Mouse (Mus musculus) myocyte (in vitro differentiated cells): ENCODE measurements at regions not wholly inside any gene's neighbourhood (a gene's known extent, or its start where the extent isn't known, plus 50 kb on each side); places are given as distances from the start of the nearest gene placed in this dataset.

Experiments used
- H3K27me3 ChIP-seq: one replicate; pipeline ENCODE4 v1.6.1; 2011; ENCODE audit not compliant: control insufficient read depth, insufficient read depth, insufficient read length
- H3K36me3 ChIP-seq: one replicate; pipeline ENCODE4 v1.6.1; 2011; ENCODE audit not compliant: control insufficient read depth, insufficient read depth
- H3K4me2 ChIP-seq: one replicate; pipeline ENCODE4 v1.6.1; 2011; ENCODE audit warnings: low read depth, control low read depth
- H3K4me3 ChIP-seq: one replicate; pipeline ENCODE4 v1.5.1; 2011; ENCODE audit warnings: mild to moderate bottlenecking, control low read depth, moderate library complexity
- H3K79me2 ChIP-seq: one replicate; pipeline ENCODE4 v1.6.1; 2011; ENCODE audit not compliant: control insufficient read depth, insufficient read depth
- H3ac ChIP-seq: one replicate; pipeline ENCODE4 v1.6.1; 2011; ENCODE audit not compliant: control insufficient read depth, insufficient read length
- CEBPB ChIP-seq: IDR thresholded peaks from 2 replicates; pipeline ENCODE4 v1.6.1; 2011; ENCODE audit warnings: mild to moderate bottlenecking, moderate library complexity; ENCODE audit not compliant: poor library complexity, insufficient read depth, severe bottlenecking
- E2F4 ChIP-seq: IDR thresholded peaks from one replicate; pipeline ENCODE4 v1.6.1; 2011; ENCODE audit warnings: mild to moderate bottlenecking, control low read depth, moderate library complexity; ENCODE audit not compliant: insufficient read depth
- MAX ChIP-seq: IDR thresholded peaks from one replicate; pipeline ENCODE4 v1.6.1; 2011; ENCODE audit warnings: low read depth, mild to moderate bottlenecking, control low read depth
- MYOD1 ChIP-seq, 3 experiments: IDR thresholded peaks; one replicate each; pipeline ENCODE4 v1.6.1; 2011; ENCODE audit warnings: control low read depth in 2 of 3, low read depth in 2 of 3, mild to moderate bottlenecking in 2 of 3, moderate library complexity in 1 of 3; ENCODE audit not compliant: insufficient read length in 2 of 3, control insufficient read depth in 1 of 3
- MYOG ChIP-seq, 3 experiments: IDR thresholded peaks; one replicate each; pipeline ENCODE4 v1.6.1; 2011; ENCODE audit warnings: control low read depth in 2 of 3, low read depth in 2 of 3, mild to moderate bottlenecking in 2 of 3; ENCODE audit not compliant: insufficient read length in 2 of 3, control insufficient read depth in 1 of 3, insufficient read depth in 1 of 3
- POLR2A ChIP-seq: IDR thresholded peaks from one replicate; pipeline ENCODE4 v1.6.1; 2011; ENCODE audit warnings: low read depth, mild to moderate bottlenecking, control low read depth, moderate library complexity; ENCODE audit not compliant: insufficient read length
- POLR2AphosphoS2 ChIP-seq: IDR thresholded peaks from one replicate; pipeline ENCODE4 v1.6.1; 2011; ENCODE audit warnings: low read depth, control low read depth; ENCODE audit not compliant: insufficient read length
- REST ChIP-seq: IDR thresholded peaks from one replicate; pipeline ENCODE4 v1.6.1; 2011; ENCODE audit warnings: mild to moderate bottlenecking, control low read depth, moderate library complexity; ENCODE audit not compliant: insufficient read depth, insufficient read length
- SRF ChIP-seq: IDR thresholded peaks from one replicate; pipeline ENCODE4 v1.6.1; 2011; ENCODE audit warnings: low read depth; ENCODE audit not compliant: control insufficient read depth, insufficient read length
- TCF12 ChIP-seq: IDR thresholded peaks from one replicate; pipeline ENCODE4 v1.6.1; 2011; ENCODE audit warnings: mild to moderate bottlenecking, control low read depth; ENCODE audit not compliant: poor library complexity, insufficient read depth, severe bottlenecking
- TCF3 ChIP-seq: IDR thresholded peaks from one replicate; pipeline ENCODE4 v1.6.1; 2011; ENCODE audit warnings: low read depth, control low read depth; ENCODE audit not compliant: insufficient read length
- USF1 ChIP-seq: IDR thresholded peaks from one replicate; pipeline ENCODE4 v1.6.1; 2011; ENCODE audit warnings: low read depth, mild to moderate bottlenecking, control low read depth, moderate library complexity

DNA sequence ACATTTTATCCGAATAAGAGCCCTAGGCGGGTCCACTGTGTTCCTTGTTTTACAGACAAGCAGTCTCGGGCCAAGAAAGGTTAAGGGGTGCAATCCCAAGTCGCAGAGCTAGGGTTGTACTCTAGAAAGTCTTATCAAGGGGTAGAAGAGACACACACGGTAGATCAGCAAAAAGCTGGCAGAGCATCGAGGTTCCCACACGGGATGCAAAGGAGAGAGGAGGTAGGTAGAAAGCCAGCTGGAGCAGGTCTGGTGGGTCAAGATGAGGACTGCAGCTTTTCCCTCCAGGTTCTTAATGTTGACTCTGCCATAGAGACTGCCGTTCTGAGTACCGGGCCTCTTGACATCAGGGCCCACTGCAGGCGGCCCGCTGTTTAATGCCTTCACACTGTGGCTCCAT, 463.3 kb downstream of the Cd83 start:
- Histone ChIP-seq H3K27me3 (no peaks in the 10 kb centered on the region), H3K4me2 (no peak overlapping the region), H3K4me3 (no peak overlapping the region), H3K79me2 (no peaks in the 10 kb centered on the region), H3ac (no peak overlapping the region), H3K36me3 (no peaks in the 10 kb centered on the region)
- no peak for TF ChIP-seq CEBPB
- TF ChIP-seq TCF12: no peak
- no peak for TF ChIP-seq MYOD1 (IDR thresholded peaks at IDR 0.05; ENCODE audit: control insufficient read depth in 1 of 3, insufficient read length in 2 of 3, low read depth in 2 of 3)
- no peak for TF ChIP-seq POLR2AphosphoS2
- TF ChIP-seq SRF: no peak
- no peak for TF ChIP-seq TCF3
- no peak for TF ChIP-seq E2F4
- no peak for TF ChIP-seq USF1
- no peak for TF ChIP-seq MYOG (IDR thresholded peaks at IDR 0.05; ENCODE audit: control insufficient read depth in 1 of 3, insufficient read depth in 1 of 3, insufficient read length in 2 of 3, low read depth in 2 of 3)
- no peak for TF ChIP-seq POLR2A
- TF ChIP-seq MAX: no peak
- no peak for TF ChIP-seq REST

DNA sequence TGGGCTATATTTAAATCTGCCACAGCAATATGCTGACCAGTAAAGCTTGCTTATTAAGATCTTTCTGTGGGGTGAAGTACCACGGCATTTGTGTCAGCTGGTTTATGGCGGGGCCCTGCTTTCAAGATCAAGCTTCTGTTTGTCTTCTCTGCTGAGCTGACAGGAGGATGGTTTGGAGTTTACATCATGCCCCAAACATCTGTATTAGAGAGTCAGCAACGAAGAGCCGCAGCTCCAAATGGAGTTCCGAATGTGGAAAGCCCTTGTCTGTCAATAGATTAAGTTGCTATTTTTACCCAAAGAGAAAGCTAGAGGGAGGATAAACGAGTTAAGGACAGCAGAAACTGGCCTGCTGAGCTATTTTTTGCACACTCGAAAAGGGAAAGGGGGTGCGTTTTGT, 463.8 kb downstream of the Cd83 start:
- no peak overlapping the region for H3ac ChIP-seq
- no peaks in the 10 kb centered on the region for H3K79me2 ChIP-seq
- H3K36me3 ChIP-seq: no peaks in the 10 kb centered on the region
- TF ChIP-seq TCF3 (no peak), MAX (no peak), SRF (no peak), POLR2AphosphoS2 (no peak), REST (no peak), POLR2A (no peak), TCF12 (no peak), CEBPB (no peak), MYOD1 (IDR thresholded peaks at IDR 0.05; ENCODE audit: control insufficient read depth in 1 of 3, insufficient read length in 2 of 3, low read depth in 2 of 3) (no peak), USF1 (no peak), E2F4 (no peak), MYOG (IDR thresholded peaks at IDR 0.05; ENCODE audit: control insufficient read depth in 1 of 3, insufficient read depth in 1 of 3, insufficient read length in 2 of 3, low read depth in 2 of 3) (no peak)
- H3K4me2 ChIP-seq: no peak overlapping the region
- no peak overlapping the region for H3K4me3 ChIP-seq
- H3K27me3 ChIP-seq: no peaks in the 10 kb centered on the region

DNA sequence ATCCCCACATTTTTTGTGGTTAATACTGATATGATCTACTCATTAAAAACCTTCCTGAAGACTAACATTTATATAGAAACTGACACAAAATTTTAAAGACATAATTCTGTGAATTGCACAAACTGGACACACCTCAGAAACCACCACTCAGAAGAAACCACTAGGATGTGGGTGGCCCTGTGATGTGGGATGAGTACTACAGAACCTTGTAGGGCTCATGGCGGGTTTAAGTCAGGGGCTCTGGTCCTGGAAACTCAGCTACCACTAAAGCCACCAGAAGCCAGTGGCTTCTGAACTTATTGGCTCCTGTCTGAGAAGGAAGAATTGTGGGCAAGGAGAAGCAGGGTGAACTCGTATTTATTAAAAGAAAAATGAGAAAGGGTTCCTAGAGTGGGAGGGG, 464.5 kb downstream of the Cd83 start:
- Histone ChIP-seq H3K4me3 (no peak overlapping the region), H3K4me2 (no peak overlapping the region), H3ac (no peak overlapping the region), H3K79me2 (no peaks in the 10 kb centered on the region), H3K36me3 (no peaks in the 10 kb centered on the region), H3K27me3 (no peaks in the 10 kb centered on the region)
- TF ChIP-seq SRF (no peak), REST (no peak), MAX (no peak), POLR2A (no peak), E2F4 (no peak), MYOG (IDR thresholded peaks at IDR 0.05; ENCODE audit: control insufficient read depth in 1 of 3, insufficient read depth in 1 of 3, insufficient read length in 2 of 3, low read depth in 2 of 3) (no peak), POLR2AphosphoS2 (no peak), TCF3 (no peak), CEBPB (no peak), MYOD1 (IDR thresholded peaks at IDR 0.05; ENCODE audit: control insufficient read depth in 1 of 3, insufficient read length in 2 of 3, low read depth in 2 of 3) (no peak), TCF12 (no peak), USF1 (no peak)

DNA sequence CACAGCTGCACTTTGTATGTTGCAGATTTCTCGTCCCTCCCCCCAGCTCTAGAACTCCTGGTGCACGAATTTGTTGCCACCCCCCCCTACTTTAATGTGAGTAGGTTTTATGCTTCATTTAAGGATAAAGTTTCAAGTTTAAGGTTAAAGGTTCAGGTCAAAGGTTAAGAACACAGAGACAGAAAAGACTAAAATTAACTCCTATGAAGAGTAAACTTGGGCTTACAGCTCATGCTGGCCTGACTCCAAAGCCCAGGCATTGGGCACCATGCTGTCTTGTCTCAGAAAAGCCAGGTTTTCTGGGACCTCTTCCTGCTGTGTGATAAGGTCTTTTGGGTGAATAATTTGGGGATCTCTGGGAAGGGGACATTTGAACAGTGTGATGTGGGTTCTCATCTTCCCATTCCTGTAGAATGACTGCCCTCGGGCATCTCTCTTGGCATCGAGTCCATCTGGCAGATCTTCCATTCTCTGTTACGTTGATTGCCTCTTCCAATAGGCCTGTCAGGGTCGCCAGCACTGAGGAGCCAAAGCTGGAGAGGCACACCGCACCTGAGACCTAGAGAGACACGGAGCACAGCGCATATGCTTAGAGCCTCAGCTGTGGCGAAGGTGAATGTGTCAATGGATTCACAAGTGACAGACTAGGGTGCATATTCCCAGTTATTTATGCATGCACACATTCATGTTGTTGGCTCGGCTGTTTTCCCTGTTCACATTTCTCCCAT, 466.1 kb downstream of the Cd83 start:
- Histone ChIP-seq H3K36me3 (no peaks in the 10 kb centered on the region), H3K4me2 (no peak overlapping the region), H3K4me3 (no peak overlapping the region), H3K27me3 (no peaks in the 10 kb centered on the region), H3ac (no peak overlapping the region), H3K79me2 (no peaks in the 10 kb centered on the region)
- no peak for TF ChIP-seq E2F4

GRCm38 (mm10) chr13:44251503-44251902, 466.9 kb downstream of the Cd83 start:
- no peak for TF ChIP-seq SRF
- no peak for TF ChIP-seq USF1
- no peak for TF ChIP-seq REST
- TF ChIP-seq E2F4: no peak
- TF ChIP-seq TCF3: no peak
- Histone ChIP-seq H3K27me3 (no peaks in the 10 kb centered on the region), H3K4me3 (no peak overlapping the region), H3ac (no peak overlapping the region), H3K79me2 (no peaks in the 10 kb centered on the region), H3K36me3 (no peaks in the 10 kb centered on the region), H3K4me2 (no peak overlapping the region)
